Mouse (Mus musculus) left cerebral cortex, adult 11 months (tissue): ENCODE results near the gene Josd2.

ENCODE experiments used
- DNase-seq: peaks from one replicate; pipeline ENCODE4 v3.0.0; 2022; ENCODE audit warnings: low spot score

Josd2 gene

DNA sequence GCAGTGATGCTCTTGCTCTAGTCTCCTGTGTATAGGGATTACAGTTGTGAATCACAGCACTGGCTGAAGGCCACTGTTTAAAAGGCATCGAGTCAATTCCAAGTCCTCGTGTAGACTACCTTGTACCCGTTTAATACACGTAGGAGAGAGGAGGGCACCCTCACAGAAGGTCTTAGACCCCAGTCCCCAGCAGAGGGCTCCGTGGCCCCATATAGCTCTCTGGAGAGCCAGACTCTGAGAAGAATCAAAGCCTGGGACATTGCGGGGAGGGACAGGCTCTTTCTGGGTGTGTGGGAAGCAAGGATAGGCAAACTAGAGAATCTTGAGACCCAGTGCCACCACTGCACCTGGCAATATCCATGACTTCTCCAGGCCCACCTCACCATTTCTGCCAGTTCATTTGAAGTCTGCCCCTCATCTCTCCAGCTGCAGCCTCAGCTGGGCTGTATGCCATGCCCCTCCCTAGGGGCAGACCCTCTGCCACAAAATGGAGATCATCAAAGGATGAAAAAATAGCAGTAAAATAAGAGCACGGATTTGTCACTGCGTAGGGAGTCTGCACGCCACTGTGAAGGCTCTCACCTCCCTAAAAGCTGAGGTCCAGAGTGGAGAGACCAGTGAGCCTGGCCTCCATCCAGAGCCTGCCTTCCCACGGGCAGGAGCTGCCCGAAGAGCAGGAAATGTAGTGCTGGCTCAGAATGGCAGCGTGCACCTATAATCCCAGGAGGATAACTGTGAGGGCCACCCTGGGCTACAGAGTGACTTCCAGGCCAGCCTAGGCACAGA lies 21.5 kb upstream of the Josd2 start:
- DNase-seq: no peak

DNA sequence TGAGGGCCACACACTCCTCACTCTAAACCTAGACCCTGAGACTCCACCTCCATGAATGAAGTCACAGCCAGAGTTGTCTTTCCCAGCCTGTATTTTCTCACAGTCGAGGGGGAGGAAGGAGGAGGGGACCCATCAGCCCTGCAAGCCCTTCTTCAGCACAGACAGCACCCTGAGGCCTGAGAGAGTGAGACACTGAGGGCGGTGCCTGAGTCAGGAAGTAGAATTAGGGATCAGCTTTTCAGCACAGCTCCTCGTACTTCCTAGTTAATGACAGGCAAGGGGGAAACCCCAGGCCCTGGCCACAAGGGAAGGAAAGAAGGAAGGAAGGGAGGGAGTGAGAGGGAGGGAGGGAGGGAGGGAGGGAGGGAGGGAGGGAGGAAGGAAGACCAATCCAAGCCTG lies 14.5 kb upstream of the Josd2 start:
- no peak for DNase-seq

DNA sequence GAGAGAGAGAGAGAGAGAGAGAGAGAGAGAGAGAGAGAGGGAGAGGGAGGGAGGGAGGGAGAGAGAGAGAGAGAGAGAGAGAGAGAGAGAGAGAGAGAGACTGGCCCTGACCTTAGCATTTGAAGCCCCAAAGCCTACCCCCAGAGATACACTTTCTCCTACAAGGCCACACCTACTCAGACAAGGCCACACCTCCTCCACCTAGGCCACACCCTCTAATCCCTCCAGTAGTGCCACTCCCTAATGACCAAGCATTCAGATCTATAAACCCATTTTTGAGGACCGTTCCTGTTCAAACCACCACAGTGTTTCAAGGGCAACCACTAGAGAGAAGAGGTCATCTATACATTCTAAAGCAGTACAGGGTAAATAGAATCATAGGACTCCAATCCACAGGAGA lies 11.5 kb upstream of the Josd2 start:
- no peak for DNase-seq

- DNase-seq: no peak
Measured at GRCm38 (mm10) chr7:44460067-44460466, 7.7 kb upstream of the Josd2 start.

DNA sequence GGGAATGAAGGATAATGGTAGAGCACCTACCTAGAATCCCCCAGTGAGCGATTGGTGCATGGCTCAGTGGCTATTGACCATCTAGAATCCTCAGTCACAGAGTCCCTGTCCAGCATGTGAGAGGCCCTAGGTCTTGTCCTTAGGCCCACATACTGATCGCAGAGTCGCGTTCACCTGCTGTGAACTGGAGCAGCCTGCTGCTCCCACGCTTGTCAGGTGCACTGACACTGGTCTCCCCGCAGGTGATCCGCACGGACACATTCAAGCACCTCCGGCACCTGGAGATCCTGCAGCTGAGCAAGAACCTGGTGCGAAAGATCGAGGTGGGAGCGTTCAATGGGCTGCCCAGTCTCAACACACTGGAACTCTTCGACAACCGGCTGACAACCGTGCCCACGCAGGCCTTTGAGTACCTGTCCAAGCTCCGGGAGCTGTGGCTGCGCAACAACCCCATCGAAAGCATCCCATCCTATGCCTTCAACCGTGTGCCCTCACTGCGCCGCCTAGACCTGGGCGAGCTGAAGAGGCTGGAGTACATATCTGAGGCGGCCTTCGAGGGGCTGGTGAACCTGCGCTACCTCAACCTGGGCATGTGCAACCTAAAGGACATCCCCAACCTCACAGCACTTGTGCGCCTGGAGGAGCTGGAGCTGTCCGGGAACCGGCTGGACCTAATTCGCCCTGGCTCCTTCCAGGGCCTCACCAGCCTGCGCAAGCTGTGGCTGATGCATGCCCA lies 6.8 kb upstream of the Josd2 start:
- DNase-seq: no peak

DNA sequence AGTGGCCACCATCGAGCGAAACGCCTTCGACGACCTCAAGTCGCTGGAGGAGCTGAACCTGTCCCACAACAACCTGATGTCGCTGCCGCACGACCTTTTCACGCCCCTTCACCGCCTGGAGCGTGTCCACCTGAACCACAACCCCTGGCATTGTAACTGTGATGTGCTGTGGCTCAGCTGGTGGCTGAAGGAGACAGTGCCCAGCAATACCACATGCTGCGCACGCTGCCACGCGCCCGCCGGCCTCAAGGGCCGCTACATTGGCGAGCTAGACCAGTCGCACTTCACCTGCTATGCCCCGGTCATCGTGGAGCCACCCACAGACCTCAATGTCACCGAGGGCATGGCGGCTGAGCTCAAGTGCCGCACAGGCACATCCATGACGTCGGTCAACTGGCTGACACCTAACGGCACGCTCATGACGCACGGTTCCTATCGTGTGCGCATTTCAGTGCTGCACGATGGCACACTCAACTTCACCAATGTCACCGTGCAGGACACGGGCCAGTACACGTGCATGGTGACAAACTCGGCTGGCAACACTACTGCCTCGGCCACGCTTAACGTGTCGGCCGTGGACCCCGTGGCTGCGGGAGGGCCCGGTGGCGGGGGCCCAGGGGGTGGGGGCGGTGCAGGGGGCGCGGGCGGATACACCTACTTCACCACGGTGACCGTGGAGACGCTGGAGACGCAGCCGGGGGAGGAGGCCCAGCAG lies 6.1 kb upstream of the Josd2 start:
- DNase-seq: no peak

GRCm38 (mm10) chr7:44462218-44463055 lies 5.3 kb upstream of the Josd2 start:
- DNase-seq: no peak

DNA sequence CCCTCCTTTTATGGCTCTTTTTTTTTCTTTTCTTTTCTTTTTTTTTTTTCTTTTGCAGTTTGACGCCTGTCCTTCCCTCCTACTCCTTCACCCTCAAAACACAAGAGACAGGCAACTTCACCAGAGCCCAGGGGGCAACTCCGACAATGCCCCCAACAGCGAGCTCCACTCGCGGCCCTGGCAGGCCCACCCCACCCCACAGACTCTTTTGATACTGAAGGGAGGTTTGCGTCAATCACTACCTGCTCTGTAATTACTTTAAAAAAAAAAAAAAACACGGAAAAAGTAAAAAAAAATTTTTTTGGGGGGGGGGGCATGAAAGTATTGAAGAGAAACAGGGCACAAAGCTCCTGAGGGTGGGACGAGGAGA lies 4.7 kb upstream of the Josd2 start:
- no peak for DNase-seq

GRCm38 (mm10) chr7:44463556-44464225 lies 4.1 kb upstream of the Josd2 start:
- DNase-seq: no peak

DNA sequence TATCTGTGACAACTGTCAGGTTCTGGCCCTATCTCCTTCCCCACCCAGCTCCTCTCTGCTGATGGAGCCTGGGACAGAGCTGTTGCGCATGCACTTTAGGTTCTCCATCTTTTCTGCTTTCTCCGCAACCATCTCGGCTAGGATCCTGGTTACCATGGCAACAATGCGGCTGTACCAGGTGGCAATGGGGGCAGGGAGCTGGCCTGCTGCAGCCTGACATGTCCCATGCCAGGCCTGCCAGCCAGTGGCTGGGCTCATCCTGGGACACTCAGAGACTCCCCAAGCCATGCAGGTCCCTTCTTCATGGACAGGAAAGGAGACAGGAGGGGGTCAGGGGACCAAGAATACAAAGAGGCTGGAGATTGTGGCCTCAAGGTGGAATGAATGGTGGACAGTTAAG lies 3.3 kb upstream of the Josd2 start:
- DNase-seq: peak; percentile 84

- DNase-seq: no peak
Measured at GRCm38 (mm10) chr7:44465111-44465510, 2.7 kb upstream of the Josd2 start, which contains the start of gene Aspdh. Aspdh (plus strand) TSS chr7:44465391.

DNA sequence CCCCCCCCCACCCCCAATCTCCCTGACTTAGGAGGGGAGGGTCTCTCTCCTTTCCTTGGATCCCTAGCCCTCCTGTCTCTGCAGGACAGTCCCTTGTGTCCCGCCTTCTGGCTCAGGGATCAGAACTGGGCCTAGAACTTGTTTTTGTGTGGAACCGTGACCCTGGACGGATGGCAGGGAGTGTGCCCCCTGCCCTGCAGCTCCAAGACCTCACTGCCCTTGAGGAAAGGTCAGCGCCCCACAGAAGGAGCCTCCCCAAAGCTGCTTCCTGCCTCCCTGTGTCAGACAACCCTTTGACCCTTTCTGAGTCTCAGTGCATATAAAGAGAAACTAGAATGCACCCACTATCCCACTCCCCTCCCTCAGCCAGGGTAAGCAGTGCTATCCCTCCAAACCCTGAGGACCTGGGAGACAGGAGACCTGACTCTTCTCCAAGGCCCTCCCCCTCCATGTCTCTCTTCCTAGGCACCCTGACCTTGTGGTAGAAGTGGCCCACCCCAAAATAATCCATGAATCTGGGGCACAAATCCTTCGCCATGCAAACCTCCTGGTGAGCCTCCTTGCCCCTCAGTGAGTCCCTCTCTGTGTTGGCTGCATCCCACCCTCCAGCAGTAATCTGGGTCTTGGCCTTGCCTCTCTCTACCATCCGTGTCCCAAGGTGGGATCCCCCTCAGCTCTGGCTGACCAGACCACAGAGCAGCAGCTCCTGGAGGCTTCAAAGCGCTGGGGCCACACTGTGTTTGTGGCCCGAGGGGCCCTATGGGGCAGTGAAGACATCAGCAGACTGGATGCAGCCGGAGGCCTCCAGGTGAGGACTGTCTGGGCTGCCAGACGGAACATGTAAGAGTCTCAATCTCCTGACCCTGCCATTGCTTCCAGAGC lies 1.5 kb upstream of the Josd2 start:
- DNase-seq: no peak

DNA sequence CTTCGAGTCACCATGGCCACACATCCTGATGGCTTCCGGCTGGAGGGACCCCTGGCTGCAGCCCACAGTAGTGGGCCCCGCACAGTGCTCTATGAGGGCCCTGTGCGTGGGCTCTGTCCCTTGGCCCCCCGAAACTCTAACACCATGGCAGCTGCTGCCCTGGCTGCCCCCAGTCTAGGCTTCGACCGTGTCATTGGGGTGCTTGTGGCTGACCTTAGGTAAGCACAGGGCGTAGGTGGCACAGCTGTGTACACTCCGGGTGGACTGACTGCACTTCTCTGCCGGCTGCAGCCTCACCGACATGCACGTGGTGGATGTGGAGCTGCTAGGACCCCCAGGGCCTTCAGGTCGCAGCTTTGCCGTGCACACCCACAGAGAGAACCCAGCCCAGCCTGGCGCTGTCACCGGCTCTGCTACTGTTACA lies 880 bp upstream of the Josd2 start:
- no peak for DNase-seq

- DNase-seq: no peak
Measured at GRCm38 (mm10) chr7:44468644-44469285, 985 bp downstream of the Josd2 start.

DNA sequence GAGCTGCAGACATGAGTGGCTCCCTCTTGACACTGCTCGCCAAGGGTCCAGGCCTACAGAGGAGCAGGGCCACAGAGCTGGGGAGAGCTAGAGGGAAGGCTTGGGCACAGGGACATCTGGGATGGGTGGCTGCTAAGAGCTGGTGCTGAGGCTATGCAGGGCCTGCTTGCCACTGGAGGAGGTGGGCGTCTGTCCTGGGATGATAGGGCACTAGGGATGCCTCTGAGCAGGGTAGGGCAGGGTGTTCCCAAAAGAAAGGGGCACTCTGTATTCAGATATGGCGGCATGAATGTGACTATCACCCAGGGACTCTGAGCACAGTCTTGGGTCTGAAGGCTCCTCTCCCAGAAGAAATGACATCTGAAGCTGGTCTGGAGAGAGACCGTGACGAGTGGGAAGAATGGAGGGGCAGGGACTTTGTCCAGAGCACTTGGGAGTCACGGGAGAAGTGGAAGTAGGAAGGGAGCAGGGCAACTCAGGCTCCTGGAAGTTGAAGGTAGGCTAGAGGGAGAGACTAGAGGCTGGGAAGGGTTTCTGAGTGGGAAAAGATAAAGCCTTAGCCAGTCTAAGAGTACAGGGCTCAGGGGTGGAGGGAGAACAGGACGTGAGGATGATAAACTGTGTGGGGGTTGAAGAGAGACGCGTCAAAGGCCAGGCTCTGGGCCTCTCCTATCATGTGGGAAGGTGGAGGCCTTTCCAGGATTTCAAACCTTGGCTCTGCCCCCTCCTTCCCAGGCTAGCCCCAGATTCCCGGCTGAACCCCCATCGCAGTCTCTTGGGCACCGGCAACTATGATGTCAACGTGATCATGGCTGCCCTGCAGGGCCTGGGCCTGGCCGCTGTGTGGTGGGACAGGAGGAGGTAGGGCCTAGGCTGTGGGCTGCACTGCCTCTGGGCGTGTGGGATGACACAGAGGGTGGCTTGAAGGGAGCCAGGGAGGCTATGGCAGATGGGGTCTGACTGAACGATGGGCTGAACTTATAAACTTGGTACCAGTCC lies 2.2 kb downstream of the Josd2 start:
- no peak for DNase-seq

DNA sequence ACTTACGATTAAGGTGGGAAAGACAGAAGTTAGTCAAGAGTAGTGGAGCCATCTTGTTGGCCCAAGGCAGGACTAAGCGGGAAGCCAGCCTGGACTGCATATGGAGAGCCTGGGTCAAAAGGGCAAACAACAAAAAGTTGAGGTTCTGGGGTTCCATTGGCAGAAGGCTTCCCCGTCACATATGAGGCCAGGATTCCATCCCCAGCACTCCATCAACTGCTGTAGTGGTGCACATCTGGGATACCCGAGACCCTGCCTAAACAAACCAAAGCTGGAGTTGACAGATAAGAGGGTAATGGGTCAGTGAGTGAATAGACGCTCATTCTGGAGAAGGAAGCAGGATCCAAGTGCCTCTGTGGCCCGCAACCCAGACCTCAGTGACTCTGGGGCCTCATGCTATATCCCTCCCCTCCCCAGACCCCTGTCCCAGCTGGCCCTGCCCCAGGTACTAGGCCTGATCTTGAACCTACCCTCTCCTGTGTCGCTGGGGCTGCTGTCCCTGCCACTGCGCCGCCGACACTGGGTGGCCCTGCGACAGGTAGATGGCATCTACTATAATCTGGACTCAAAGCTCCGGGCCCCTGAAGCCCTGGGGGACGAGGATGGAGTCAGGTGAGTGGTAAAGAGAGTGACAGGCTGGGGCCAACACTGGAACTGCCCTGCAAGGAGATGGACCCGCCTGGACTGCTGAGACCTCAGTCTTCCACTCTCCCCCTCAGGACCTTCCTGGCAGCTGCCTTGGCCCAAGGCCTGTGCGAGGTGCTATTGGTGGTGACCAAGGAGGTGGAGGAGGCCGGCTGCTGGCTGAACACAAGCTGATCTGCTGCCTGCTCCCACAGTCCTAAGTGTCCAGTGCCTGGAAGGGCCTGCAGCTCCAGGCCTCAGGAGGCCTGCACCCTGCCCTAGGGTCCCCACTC lies 3.2 kb downstream of the Josd2 start:
- DNase-seq: no peak

DNA sequence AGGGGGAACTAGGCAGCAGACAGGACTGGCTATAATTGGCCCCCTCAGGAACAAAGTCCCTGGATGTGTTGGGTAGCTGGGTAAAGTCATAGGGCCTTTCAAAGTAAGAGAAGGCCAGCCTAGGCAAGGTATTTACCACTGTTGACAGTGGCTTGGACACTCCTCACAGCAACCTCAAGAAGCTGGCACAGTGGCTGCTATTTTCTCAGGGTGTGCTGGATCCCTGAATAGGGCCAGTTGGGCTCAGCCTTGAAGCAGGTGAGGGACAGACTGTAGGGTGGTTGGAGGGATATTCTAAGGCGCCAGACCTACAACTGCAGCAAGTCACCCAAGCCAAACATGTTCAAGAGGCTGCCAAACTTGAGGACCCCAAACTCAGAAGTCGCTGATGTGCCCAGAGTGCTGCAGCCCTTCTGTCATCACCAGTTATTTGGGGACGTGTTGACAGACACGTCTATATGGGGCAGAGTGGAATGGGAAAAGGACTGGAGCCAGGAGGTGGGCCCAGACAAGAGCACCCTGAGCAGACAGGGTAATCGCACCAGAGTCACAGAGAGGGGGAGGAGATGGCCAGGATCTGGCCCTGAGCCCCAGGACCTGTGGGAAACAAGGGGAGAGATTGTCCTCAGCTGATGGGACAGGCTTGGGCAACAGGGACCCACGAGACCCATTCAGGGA lies 4.2 kb downstream of the Josd2 start:
- DNase-seq: no peak
